Mouse (Mus musculus) limb, embryonic 15.5 days (tissue): ENCODE results near the gene Kcmf1. TPM values are rescaled to one million over a fixed set of nuclear protein-coding genes. Genes with fewer than 3 reads are reported as not detected.

Source experiments
- ATAC-seq: fragments of 200-750 bp; cut with Nextera tagmentation; 2 replicates; pipeline ENCODE4 v1.8.0; 2017; ENCODE audit warnings: low read depth, moderate TSS enrichment; ENCODE audit not compliant: insufficient number of reproducible peaks, low FRiP score, low TSS enrichment
- H3K27ac ChIP-seq: fragments of 300-500 bp; sonication (generic); 2 replicates; pipeline ENCODE4 v1.5.1; 2015; ENCODE audit warnings: moderate library complexity, mild to moderate bottlenecking, inconsistent platforms
- H3K27me3 ChIP-seq: fragments of 300-500 bp; sonication (generic); 2 replicates; pipeline ENCODE4 v1.6.1; 2015; ENCODE audit warnings: inconsistent platforms
- H3K36me3 ChIP-seq: fragments of 300-500 bp; sonication (generic); 2 replicates; pipeline ENCODE4 v1.6.1; 2015; ENCODE audit warnings: inconsistent platforms
- H3K4me1 ChIP-seq: fragments of 300-500 bp; sonication (generic); 2 replicates; pipeline ENCODE4 v1.6.1; 2015; ENCODE audit warnings: inconsistent platforms
- H3K4me2 ChIP-seq: fragments of 300-500 bp; sonication (generic); 2 replicates; pipeline ENCODE4 v1.6.1; 2015; ENCODE audit warnings: mild to moderate bottlenecking, inconsistent platforms
- H3K4me3 ChIP-seq: fragments of 300-500 bp; sonication (generic); 2 replicates; pipeline ENCODE4 v1.5.1; 2015; ENCODE audit warnings: mild to moderate bottlenecking, inconsistent platforms
- H3K9ac ChIP-seq: fragments of 300-500 bp; sonication (generic); 2 replicates; pipeline ENCODE4 v1.6.1; 2015; ENCODE audit warnings: inconsistent platforms
- H3K9me3 ChIP-seq: fragments of 300-500 bp; sonication (generic); 2 replicates; pipeline ENCODE4 v1.6.1; 2016; ENCODE audit warnings: inconsistent platforms
- WGBS: fragments of 180-500 bp; shearing (Covaris S2); methylation state at CpG from one replicate; pipeline ENCODE4 v1.1.7; 2015; 5-methylcytosine and 5-hydroxymethylcytosine counted together
- polyA plus RNA-seq: library from polyadenylated mRNA; unstranded; fragments of >200 nt; fragmentation: Nextera tagmentation; extraction: Ambion mirVana; gene quantifications from 2 replicates; pipeline ENCODE4 v1.2.1, GENCODE M21; 2015

Gene Kcmf1
- polyA plus RNA-seq, 1 experiment from 2014 or later, result 38.9 TPM

DNA sequence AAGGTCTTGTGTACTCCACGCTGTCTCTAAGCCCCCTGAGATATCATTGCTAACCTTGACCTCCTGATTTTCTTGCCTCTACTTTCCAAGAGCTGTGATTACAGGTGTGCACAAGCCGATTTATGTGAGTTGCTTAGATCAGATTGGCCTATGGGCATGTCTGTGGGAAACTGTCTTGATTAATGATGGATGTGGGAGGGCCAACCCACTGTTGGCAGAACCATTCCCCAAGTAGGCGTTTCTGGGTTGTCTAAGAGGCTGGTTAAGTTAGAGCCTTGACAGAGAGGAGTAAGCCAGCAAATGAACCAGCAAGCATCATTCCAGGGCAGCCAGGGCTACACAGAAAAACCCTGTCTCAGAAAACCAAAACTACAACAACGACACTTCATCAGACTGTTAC, 26.3 kb upstream of the Kcmf1 start:
- peak overlapping the region; percentile 79; the same call in 1 of the 2 replicates for H3K27ac ChIP-seq
- H3K36me3 ChIP-seq, result no peaks in the 10 kb centered on the region
- H3K27me3 ChIP-seq, result no peaks in the 10 kb centered on the region
- H3K4me2 ChIP-seq, result no peak overlapping the region
- 64% methylated on average over 4 of the region's 4 CpGs for WGBS
- peaks cover 8% of the 10 kb centered on the region for H3K4me1 ChIP-seq
- no peaks in the 10 kb centered on the region for H3K9me3 ChIP-seq
- ATAC-seq, result no peak
- no peak overlapping the region for H3K4me3 ChIP-seq
- no peak overlapping the region for H3K9ac ChIP-seq

DNA sequence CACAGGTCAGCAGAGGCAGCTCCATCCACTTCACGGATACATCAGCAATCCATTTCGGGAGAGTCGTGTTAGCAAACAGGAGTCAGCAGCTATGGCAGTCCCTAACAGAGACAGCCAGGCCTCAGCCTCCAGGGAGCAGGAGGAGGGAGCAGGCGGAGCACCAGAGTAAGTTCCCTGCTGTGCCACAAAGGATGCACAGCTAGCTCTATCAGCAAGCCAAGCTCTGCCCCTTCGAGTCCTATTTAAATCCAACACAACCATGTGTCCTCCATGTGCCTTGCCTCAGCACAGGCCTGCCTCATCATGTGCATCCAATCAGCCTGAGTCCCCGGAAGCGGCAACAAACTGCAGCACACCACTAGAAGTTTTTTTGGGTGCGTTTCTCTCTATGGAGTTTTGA, 23.6 kb upstream of the Kcmf1 start:
- ATAC-seq, result no peak
- Histone ChIP-seq H3K27ac (no peak overlapping the region), H3K4me2 (no peak overlapping the region), H3K4me1 (peaks cover 8% of the 10 kb centered on the region), H3K9ac (no peak overlapping the region), H3K27me3 (no peaks in the 10 kb centered on the region), H3K4me3 (no peak overlapping the region), H3K9me3 (no peaks in the 10 kb centered on the region), H3K36me3 (no peaks in the 10 kb centered on the region)
- WGBS, result 85% methylated on average over 8 of the region's 8 CpGs

DNA sequence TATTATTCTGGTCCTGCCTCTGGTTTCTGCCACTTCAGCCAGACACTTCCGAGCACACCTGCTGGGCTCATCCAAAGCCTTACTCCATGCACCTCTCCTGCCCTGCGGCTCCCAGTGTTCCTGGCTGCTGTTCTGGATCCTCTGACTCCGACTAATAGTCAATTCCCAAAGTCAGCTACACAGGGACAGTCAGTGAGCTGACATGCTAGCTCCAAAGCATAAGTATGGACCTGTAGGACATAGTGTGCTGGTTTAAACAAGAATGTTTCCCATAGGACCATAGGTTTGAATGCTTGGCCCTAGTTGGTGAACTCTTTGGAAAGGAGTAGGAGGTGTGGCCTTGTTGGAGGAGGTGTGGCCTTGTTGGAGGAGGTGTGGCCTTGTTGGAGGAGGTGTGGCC, 21.3 kb upstream of the Kcmf1 start:
- Histone ChIP-seq H3K27ac (no peak overlapping the region), H3K36me3 (no peaks in the 10 kb centered on the region), H3K4me1 (no peaks in the 10 kb centered on the region), H3K9ac (no peak overlapping the region), H3K27me3 (no peaks in the 10 kb centered on the region), H3K4me3 (no peak overlapping the region), H3K4me2 (no peak overlapping the region), H3K9me3 (no peaks in the 10 kb centered on the region)
- WGBS, result 87% methylated on average over 3 of the region's 3 CpGs
- ATAC-seq, result no peak

DNA sequence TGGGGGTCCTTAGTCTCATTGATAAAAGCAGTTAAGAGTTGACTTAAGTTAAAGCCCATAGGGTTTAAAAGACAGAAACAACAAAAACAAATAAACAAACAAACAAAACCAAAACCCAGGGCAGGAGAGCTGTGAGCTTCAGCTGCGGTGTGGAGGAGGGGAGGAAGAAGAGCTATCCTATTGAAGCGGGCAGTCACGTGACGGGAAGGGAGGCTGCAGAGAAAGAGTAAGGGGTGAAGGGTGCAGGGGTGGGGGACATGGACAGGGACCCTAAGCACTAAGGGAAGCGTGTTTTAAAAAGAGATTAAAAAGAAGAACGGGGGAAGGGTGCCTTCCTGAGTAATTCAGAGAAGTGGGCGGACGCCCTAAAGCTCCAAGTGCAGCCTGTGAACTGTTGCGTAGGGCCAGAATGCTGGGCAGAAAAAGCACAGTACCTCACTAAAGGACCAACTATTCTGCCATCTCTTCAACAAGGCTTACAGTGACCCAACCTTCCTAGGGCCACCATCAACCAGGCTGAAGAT, 18.8 kb upstream of the Kcmf1 start:
- Histone ChIP-seq H3K27ac (no peak overlapping the region), H3K27me3 (no peaks in the 10 kb centered on the region), H3K9me3 (no peaks in the 10 kb centered on the region), H3K9ac (no peak overlapping the region), H3K4me2 (no peak overlapping the region), H3K4me3 (no peak overlapping the region), H3K36me3 (no peaks in the 10 kb centered on the region), H3K4me1 (no peaks in the 10 kb centered on the region)
- WGBS, result 69% methylated on average over 9 of the region's 9 CpGs
- no peak for ATAC-seq

DNA sequence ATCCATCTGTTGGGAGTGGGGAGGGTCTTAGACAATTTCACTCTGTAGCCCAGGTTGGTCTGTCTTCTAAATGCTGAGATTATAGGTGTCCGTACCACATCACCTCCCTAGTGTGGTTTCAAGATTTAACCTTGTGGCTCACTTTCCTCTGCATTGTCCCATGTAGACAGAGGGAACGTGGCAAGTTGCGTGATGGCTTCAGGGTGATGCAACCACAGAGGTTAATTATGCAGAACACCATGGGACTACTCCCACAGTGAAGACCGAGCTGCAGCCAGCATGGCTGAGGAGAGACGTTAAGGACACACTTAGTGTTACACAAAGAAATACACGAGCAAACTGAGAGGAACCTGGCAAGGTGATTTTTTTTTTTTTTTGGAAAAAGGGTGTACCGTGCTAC, 16.6 kb upstream of the Kcmf1 start:
- Histone ChIP-seq H3K9ac (no peak overlapping the region), H3K4me3 (no peak overlapping the region), H3K4me2 (no peak overlapping the region), H3K36me3 (no peaks in the 10 kb centered on the region), H3K9me3 (no peaks in the 10 kb centered on the region), H3K4me1 (no peaks in the 10 kb centered on the region), H3K27me3 (no peaks in the 10 kb centered on the region), H3K27ac (no peak overlapping the region)
- no peak for ATAC-seq
- 83% methylated on average over 7 of the region's 7 CpGs for WGBS

DNA sequence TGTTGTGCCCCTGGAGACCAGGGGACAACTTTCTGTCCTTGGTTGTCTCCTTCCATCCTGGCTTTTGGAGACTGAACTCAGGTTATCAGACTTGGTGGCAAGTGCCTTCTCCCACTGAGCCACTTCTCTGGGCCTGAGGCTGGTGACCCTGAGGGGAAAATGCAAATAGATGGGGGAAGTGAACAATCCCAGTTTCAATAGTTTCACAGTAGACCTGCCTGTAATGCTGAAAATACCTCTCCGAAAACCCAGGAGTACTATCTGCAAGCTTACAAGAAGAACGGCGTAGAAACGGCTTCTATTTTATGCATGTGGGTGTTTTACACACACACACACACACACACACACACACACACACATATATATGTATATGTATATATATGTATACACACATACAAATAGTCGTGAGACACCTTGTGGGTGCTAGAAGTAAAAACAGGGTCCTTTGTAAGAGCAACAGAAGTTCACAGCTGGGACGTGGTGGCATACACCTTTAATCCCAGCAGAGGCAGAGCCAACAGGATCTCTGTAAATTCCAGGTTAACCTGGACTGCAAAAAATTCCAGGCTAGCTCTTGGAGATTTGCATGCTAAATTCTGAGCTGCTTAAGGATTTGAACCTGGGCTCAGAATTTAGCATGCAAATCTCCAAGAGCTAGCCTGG, 14.4 kb upstream of the Kcmf1 start:
- Histone ChIP-seq H3K9ac (no peak overlapping the region), H3K36me3 (no peaks in the 10 kb centered on the region), H3K4me1 (no peaks in the 10 kb centered on the region), H3K27ac (no peak overlapping the region), H3K27me3 (no peaks in the 10 kb centered on the region), H3K4me3 (no peak overlapping the region), H3K9me3 (no peaks in the 10 kb centered on the region), H3K4me2 (no peak overlapping the region)
- no peak for ATAC-seq
- 68% methylated on average over 6 of the region's 6 CpGs for WGBS

DNA sequence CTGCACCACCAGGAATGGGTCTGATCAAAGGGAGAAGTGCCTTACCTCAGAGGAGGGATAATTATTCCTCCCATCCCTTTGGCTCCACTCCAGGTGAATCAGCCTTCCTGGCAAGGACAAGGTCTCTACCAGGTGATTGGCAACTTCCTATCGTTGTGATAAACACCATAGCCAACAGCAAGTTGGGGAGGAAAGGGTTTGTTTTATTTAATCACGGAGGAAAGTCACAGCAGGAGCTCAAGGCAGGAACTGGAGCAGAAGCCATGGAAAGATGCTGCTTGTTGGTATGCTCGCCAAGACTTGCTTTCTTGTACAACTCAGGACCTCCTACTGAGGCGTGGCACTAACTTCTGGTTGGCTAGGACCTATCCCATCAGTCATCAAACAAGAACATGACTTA, 11.5 kb upstream of the Kcmf1 start:
- Histone ChIP-seq H3K4me2 (no peak overlapping the region), H3K36me3 (no peaks in the 10 kb centered on the region), H3K4me3 (no peak overlapping the region), H3K9me3 (no peaks in the 10 kb centered on the region), H3K27me3 (no peaks in the 10 kb centered on the region), H3K9ac (no peak overlapping the region), H3K4me1 (no peaks in the 10 kb centered on the region), H3K27ac (no peak overlapping the region)
- WGBS, result 49% methylated on average over 4 of the region's 4 CpGs
- no peak for ATAC-seq

DNA sequence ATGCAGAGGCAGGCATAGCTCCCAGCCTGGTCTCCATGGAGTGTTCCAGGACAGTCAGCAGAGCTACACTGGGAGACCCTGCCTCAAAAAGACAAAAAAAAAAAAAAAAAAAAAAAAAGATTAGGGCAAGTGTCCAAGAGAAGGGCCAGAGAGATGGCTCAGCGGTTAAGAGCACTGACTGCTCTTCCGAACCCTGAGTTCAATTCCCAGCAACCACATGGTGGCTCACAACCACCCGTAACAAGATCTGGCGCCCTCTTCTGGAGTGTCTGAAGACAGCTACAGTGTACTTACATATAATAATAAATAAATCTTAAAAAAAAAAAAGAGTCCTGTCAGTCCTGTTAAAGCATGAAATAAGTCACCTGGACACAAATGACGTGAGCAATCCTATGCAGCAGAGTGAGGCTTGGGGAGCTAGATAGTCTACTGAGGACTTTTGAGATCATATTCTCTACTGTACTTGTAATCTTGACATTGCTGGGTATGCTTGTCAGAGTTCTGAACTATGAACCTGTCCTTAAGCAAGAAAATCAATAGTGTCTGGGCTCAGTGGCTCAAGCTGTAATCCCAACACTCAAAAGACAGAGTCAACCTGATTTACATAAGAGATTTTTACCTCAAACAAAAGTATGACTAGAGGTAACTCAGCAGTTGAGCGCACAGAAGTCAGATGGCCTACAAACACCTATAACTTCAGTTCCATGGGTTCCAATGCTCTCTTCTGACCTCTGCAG, 2.6 kb upstream of the Kcmf1 start:
- WGBS, result 88% methylated on average over 6 of the region's 6 CpGs
- Histone ChIP-seq H3K9me3 (no peaks in the 10 kb centered on the region), H3K4me1 (peaks cover 14% of the 10 kb centered on the region), H3K4me3 (no peak overlapping the region), H3K4me2 (no peak overlapping the region), H3K9ac (no peak overlapping the region), H3K36me3 (no peaks in the 10 kb centered on the region), H3K27ac (no peak overlapping the region), H3K27me3 (no peaks in the 10 kb centered on the region)
- ATAC-seq, result no peak

DNA sequence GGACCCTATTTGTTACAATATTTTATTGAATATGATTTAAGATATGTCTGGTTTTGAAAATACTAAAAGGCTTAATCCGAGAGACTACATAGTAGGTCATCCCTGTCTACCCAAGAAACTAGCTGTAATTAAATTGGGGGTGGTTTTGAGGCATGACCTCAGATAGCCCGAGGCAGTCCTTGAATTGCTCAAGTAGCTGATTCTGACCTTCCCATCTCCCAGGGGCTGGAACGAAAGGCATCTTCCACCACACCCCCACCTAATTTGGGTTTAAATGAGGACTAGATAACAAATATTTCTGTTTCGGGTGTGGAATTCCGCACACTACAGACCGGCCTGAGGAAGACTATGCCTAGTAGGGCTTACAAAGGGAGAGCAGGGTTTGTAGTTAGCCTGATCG, 1.2 kb upstream of the Kcmf1 start:
- WGBS, result 42% methylated on average over 7 of the region's 7 CpGs
- Histone ChIP-seq H3K4me1 (peaks cover 18% of the 10 kb centered on the region), H3K4me3 (peak overlapping the region; percentile 94), H3K9ac (no peak overlapping the region), H3K4me2 (peak overlapping the region; percentile 69), H3K27me3 (no peaks in the 10 kb centered on the region), H3K36me3 (no peaks in the 10 kb centered on the region), H3K9me3 (no peaks in the 10 kb centered on the region), H3K27ac (peak overlapping the region; percentile 99)
- no peak for ATAC-seq

DNA sequence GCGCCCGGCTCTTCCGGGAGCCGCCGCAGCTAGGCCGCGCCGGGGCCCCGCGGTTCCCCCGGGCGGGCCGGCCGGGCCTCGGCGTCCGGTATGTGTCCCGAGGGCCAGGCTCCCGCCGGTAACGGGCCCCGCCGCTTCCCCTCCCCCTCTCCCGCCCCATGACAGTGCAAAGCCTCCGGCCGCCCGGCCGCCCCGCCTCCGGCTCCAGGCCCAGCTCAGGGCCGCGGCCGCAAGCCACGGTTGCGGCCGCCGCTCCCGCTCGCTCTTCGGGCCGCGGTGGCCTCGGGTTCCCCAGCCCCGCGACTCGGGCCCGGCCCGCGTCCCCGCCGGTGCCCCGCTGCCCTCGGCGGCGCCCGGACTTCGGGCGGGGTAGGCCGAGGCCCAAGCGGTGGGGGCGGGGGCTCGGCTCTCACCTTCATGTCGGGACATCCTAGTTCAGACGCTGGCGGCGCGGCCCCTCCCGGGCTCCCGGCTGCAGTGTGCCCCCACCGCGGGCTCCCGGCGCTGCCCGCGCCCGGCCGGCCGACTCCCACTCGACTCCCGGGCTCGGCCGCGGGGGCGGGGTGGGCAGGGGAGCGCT, 488 bp downstream of the Kcmf1 start:
- Histone ChIP-seq H3K4me2 (peak overlapping the region; percentile 53), H3K9me3 (no peaks in the 10 kb centered on the region), H3K27ac (peak overlapping the region; percentile 99), H3K36me3 (no peaks in the 10 kb centered on the region), H3K4me3 (peak overlapping the region; percentile 94), H3K9ac (peak overlapping the region; percentile 99), H3K27me3 (no peaks in the 10 kb centered on the region), H3K4me1 (peaks cover 23% of the 10 kb centered on the region)
- ATAC-seq, result peak; percentile 53
- under 1% methylated on average over 52 of the region's 85 CpGs for WGBS

DNA sequence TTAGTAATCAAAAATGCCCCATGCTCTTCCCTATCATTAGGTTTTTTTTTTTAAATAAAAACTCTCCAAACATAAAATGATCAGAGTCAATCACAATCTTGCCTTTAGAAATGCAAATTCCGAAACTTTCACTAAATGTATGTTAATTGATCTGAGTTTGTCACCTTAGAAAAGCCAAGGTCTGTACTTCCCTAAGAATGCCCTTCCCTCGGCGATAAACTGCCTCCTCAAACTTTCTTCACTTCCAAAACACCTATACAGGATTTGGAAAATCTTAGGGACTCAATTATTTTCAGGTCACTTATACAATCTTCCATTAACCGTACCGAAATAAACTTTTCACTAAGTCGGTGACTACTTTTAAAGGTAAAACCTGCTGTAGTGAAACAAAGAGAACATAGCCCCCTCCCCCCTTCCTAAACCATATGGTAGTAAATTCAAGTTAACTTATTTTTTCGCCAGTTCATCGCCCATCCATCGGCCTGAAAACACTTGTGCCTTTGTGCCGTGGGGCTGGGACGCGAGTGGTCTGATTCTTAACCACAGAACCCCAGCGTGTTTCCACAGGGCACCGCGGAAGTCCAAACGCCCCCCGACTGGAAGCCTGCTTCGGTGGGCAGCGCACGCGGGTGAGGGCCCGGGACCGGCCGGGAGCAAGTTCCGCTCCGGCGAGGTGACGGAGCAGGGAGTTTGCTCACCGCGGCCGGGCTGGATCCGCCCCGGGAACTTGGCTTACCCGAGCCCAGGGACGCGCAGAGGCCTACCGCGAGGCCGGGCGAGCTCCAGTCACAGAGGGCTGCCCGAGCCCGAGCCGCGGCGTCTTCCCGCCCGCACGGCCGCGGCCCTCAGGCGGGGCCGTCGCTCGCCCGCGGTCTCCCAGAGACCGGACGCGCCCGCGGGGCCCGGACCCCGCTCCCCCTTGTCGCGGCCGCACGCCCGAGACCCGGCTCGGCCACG, 1.3 kb downstream of the Kcmf1 start:
- Histone ChIP-seq H3K4me2 (peak overlapping the region; percentile 53), H3K4me3 (peak overlapping the region; percentile 94), H3K9me3 (no peaks in the 10 kb centered on the region), H3K36me3 (no peaks in the 10 kb centered on the region), H3K4me1 (peaks cover 25% of the 10 kb centered on the region), H3K9ac (peak overlapping the region; percentile 99), H3K27me3 (no peaks in the 10 kb centered on the region), H3K27ac (peak overlapping the region; percentile 99)
- no peak for ATAC-seq
- under 1% methylated on average over 65 of the region's 71 CpGs for WGBS
